Mouse (Mus musculus): ENCODE measurements around the gene Lrrc4c. TPM values are rescaled to one million over a fixed set of nuclear protein-coding genes. Genes with fewer than 3 reads are reported as not detected.

The Lrrc4c gene
- total and polyA plus RNA-seq, 3 experiments = not detected

GRCm38 (mm10) chr2:97414416-97415362 is 1096.7 kb downstream of the Lrrc4c start:
- dilution Hi-C loops (cut with MboI; ENCODE audit: extremely low pct_ligation_motif_present, extremely low pct_unique_long_range_greater_than_20kb, low sequenced_read_pairs) (no loop called here), in situ Hi-C loops (cut with MboI; ENCODE audit: low pct_ligation_motif_present, low pct_unique_long_range_greater_than_20kb, low sequenced_read_pairs) (no loop called here)
- TF ChIP-seq SIN3A (IDR thresholded peaks at IDR 0.05; ENCODE audit: low read length) (no peak), NRF1 (IDR thresholded peaks at IDR 0.05; ENCODE audit: low read depth, low read length) (no peak)

GRCm38 (mm10) chr2:97434140-97434539 is 1116.2 kb downstream of the Lrrc4c start:
- DNase-seq (ENCODE audit: extremely low read depth) = no peak
- Histone ChIP-seq H3K9me3 (replicated peaks; ENCODE audit: low read length) (peaks cover 39% of the 10 kb centered on the region), H3K27ac (ENCODE audit: insufficient read depth, low read depth) (no peak overlapping the region), H3K4me2 (ENCODE audit: insufficient read depth, low read depth, poor library complexity, severe bottlenecking) (no peak overlapping the region), H3K79me2 (replicated peaks; ENCODE audit: control insufficient read depth, extremely low read depth, insufficient read depth, poor library complexity, severe bottlenecking) (no peaks in the 10 kb centered on the region), H3K36me3 (replicated peaks in 1 of 2; ENCODE audit: control insufficient read depth in 1 of 2, insufficient read depth in 1 of 2, low read length in 1 of 2) (no peaks in the 10 kb centered on the region), H3K27me3 (replicated peaks) (no peaks in the 10 kb centered on the region), H3K9ac (ENCODE audit: insufficient read depth, low read depth) (no peak overlapping the region), H3K4me3 (replicated peaks in 1 of 3; ENCODE audit: low read depth in 2 of 3, low read length in 2 of 3, poor library complexity in 1 of 3) (no peak overlapping the region), H3K4me1 (ENCODE audit: control insufficient read depth in 1 of 2, insufficient read depth in 2 of 2) (no peaks in the 10 kb centered on the region)
- in situ Hi-C loops (cut with MboI; ENCODE audit: low pct_ligation_motif_present, low pct_unique_long_range_greater_than_20kb, low sequenced_read_pairs) = no loop called here
- TF ChIP-seq E2F4 (IDR thresholded peaks at IDR 0.05; ENCODE audit: insufficient replicate concordance, low read depth, low read length) = no peak
- dilution Hi-C loops (cut with MboI; ENCODE audit: extremely low pct_ligation_motif_present, extremely low pct_unique_long_range_greater_than_20kb, low sequenced_read_pairs) = no loop called here

More at GRCm38 (mm10) chr2:97414416-97415362, 1096.7 kb downstream of the Lrrc4c start:
- DNase-seq (ENCODE audit: extremely low read depth) = no peak
- no peaks in the 10 kb centered on the region for H3K4me1 ChIP-seq (ENCODE audit: control insufficient read depth in 1 of 2, insufficient read depth in 2 of 2)
- no peak overlapping the region for H3K9ac ChIP-seq (ENCODE audit: insufficient read depth, low read depth)
- H3K36me3 ChIP-seq (replicated peaks in 1 of 2; ENCODE audit: control insufficient read depth in 1 of 2, insufficient read depth in 1 of 2, low read length in 1 of 2) = no peaks in the 10 kb centered on the region
- H3K4me3 ChIP-seq (replicated peaks in 1 of 3; ENCODE audit: low read depth in 2 of 3, low read length in 2 of 3, poor library complexity in 1 of 3) = no peak overlapping the region
- no peaks in the 10 kb centered on the region for H3K27me3 ChIP-seq (replicated peaks)
- H3K27ac ChIP-seq (ENCODE audit: insufficient read depth, low read depth) = no peak overlapping the region
- no peaks in the 10 kb centered on the region for H3K79me2 ChIP-seq (replicated peaks; ENCODE audit: control insufficient read depth, extremely low read depth, insufficient read depth, poor library complexity, severe bottlenecking)
- no peak overlapping the region for H3K4me2 ChIP-seq (ENCODE audit: insufficient read depth, low read depth, poor library complexity, severe bottlenecking)
- H3K9me3 ChIP-seq (replicated peaks; ENCODE audit: low read length) = peaks cover 12% of the 10 kb centered on the region

- Histone ChIP-seq H3K9me3 (replicated peaks; ENCODE audit: low read length) (peaks cover 31% of the 10 kb centered on the region), H3K4me1 (ENCODE audit: control insufficient read depth in 1 of 2, insufficient read depth in 2 of 2) (no peaks in the 10 kb centered on the region), H3K9ac (ENCODE audit: insufficient read depth, low read depth) (no peak overlapping the region), H3K4me2 (ENCODE audit: insufficient read depth, low read depth, poor library complexity, severe bottlenecking) (no peak overlapping the region), H3K27me3 (replicated peaks) (no peaks in the 10 kb centered on the region), H3K79me2 (replicated peaks; ENCODE audit: control insufficient read depth, extremely low read depth, insufficient read depth, poor library complexity, severe bottlenecking) (no peaks in the 10 kb centered on the region), H3K4me3 (replicated peaks in 1 of 3; ENCODE audit: low read depth in 2 of 3, low read length in 2 of 3, poor library complexity in 1 of 3) (no peak overlapping the region), H3K36me3 (replicated peaks in 1 of 2; ENCODE audit: control insufficient read depth in 1 of 2, insufficient read depth in 1 of 2, low read length in 1 of 2) (no peaks in the 10 kb centered on the region), H3K27ac (ENCODE audit: insufficient read depth, low read depth) (no peak overlapping the region)
- dilution Hi-C loops (cut with MboI; ENCODE audit: extremely low pct_ligation_motif_present, extremely low pct_unique_long_range_greater_than_20kb, low sequenced_read_pairs) = no loop called here
- in situ Hi-C loops (cut with MboI; ENCODE audit: low pct_ligation_motif_present, low pct_unique_long_range_greater_than_20kb, low sequenced_read_pairs) = no loop called here
- no peak for DNase-seq (ENCODE audit: extremely low read depth)
- TF ChIP-seq ZC3H11A (IDR thresholded peaks at IDR 0.05; ENCODE audit: low read depth, low read length) = no peak
- no peak for TF ChIP-seq ZNF384 (IDR thresholded peaks at IDR 0.05; ENCODE audit: low read depth, low read length)
- no peak for TF ChIP-seq CHD1 (IDR thresholded peaks at IDR 0.05; ENCODE audit: low read depth, low read length)
- no peak for TF ChIP-seq HCFC1 (IDR thresholded peaks at IDR 0.05; ENCODE audit: low read depth, low read length)
- TF ChIP-seq NELFE (IDR thresholded peaks at IDR 0.05; ENCODE audit: low read depth, low read length) = no peak
- no peak for TF ChIP-seq MAX (IDR thresholded peaks at IDR 0.05; ENCODE audit: low read length)
- no peak for TF ChIP-seq MXI1 (IDR thresholded peaks at IDR 0.05; ENCODE audit: low read depth, low read length)
- no peak for TF ChIP-seq RAD21 (IDR thresholded peaks at IDR 0.05; ENCODE audit: low read depth, low read length)
- no peak for TF ChIP-seq GABPA (IDR thresholded peaks at IDR 0.05; ENCODE audit: insufficient replicate concordance, low read depth, low read length)
- no peak for TF ChIP-seq SMC3 (IDR thresholded peaks at IDR 0.05; ENCODE audit: low read depth, low read length)
- TF ChIP-seq ETS1 (conservative IDR thresholded peaks at IDR 0.05; ENCODE audit: low read depth, low read length) = no peak
- no peak for TF ChIP-seq TBP (conservative IDR thresholded peaks at IDR 0.05; ENCODE audit: low read depth, low read length)
- no peak for TF ChIP-seq POLR2AphosphoS2 (IDR thresholded peaks at IDR 0.05; ENCODE audit: low read depth, low read length)
- no peak for TF ChIP-seq EP300 (IDR thresholded peaks at IDR 0.05; ENCODE audit: low read length)
- no peak for TF ChIP-seq UBTF (IDR thresholded peaks at IDR 0.05; ENCODE audit: low read depth, low read length)
- TF ChIP-seq CTCF (conservative IDR thresholded peaks at IDR 0.05 in 1 of 2, IDR thresholded peaks at IDR 0.05 in 1 of 2; ENCODE audit: low read depth in 2 of 2, low read length in 2 of 2) = no peak
- TF ChIP-seq IRF4 (IDR thresholded peaks at IDR 0.05; ENCODE audit: low read depth, low read length) = no peak
- TF ChIP-seq NRF1 (IDR thresholded peaks at IDR 0.05; ENCODE audit: low read depth, low read length) = no peak
These were observed 1117.6 kb downstream of the Lrrc4c start for GRCm38 (mm10) chr2:97435616-97436015.

Data from CH12.LX (cell line).